Mouse (Mus musculus) forebrain, embryonic 15.5 days (tissue): ENCODE data around the gene Gm10160. TPM values are rescaled to one million over a fixed set of nuclear protein-coding genes. Genes with fewer than 3 reads are reported as not detected.
"Not testable (repeated sequence)": the region's sequence is repeated elsewhere in the genome, so short reads cannot be mapped to it uniquely, and the experiment has no call there.

Source experiments
- ATAC-seq: fragments of 200-750 bp; cut with Nextera tagmentation; replicated peaks from 2 replicates; pipeline ENCODE4 v1.8.0; 2017; ENCODE audit warnings: mild to moderate bottlenecking, moderate TSS enrichment, moderate library complexity
- H3K27ac ChIP-seq: fragments of 300-500 bp; sonication (generic); replicated peaks from 2 replicates; pipeline ENCODE4 v1.5.1; 2015; ENCODE audit warnings: mild to moderate bottlenecking, inconsistent platforms
- H3K27me3 ChIP-seq: fragments of 300-500 bp; sonication (generic); 2 replicates; pipeline ENCODE4 v1.6.1; 2015; ENCODE audit warnings: inconsistent platforms
- H3K36me3 ChIP-seq: fragments of 300-500 bp; sonication (generic); 2 replicates; pipeline ENCODE4 v1.6.1; 2015; ENCODE audit warnings: mild to moderate bottlenecking, inconsistent platforms
- H3K4me1 ChIP-seq: fragments of 300-500 bp; sonication (generic); 2 replicates; pipeline ENCODE4 v1.6.1; 2015; ENCODE audit warnings: inconsistent platforms
- H3K4me2 ChIP-seq: fragments of 300-500 bp; sonication (generic); replicated peaks from 2 replicates; pipeline ENCODE4 v1.6.1; 2015; ENCODE audit warnings: mild to moderate bottlenecking, inconsistent platforms
- H3K4me3 ChIP-seq: fragments of 300-500 bp; sonication (generic); 2 replicates; pipeline ENCODE4 v1.5.1; 2015; ENCODE audit warnings: mild to moderate bottlenecking, inconsistent platforms
- H3K9ac ChIP-seq: fragments of 300-500 bp; sonication (generic); replicated peaks from 2 replicates; pipeline ENCODE4 v1.6.1; 2015; ENCODE audit warnings: mild to moderate bottlenecking, inconsistent platforms
- H3K9me3 ChIP-seq: fragments of 300-500 bp; sonication (generic); 2 replicates; pipeline ENCODE4 v1.6.1; 2016; ENCODE audit warnings: inconsistent platforms
- WGBS: fragments of 180-500 bp; shearing (Covaris S2); methylation state at CpG from one replicate; pipeline ENCODE4 v1.1.7; 2015; ENCODE audit warnings: mixed read lengths; 5-methylcytosine and 5-hydroxymethylcytosine counted together
- polyA plus RNA-seq: library from polyadenylated mRNA; unstranded; fragments of >200 nt; fragmentation: Nextera tagmentation; extraction: Ambion mirVana; gene quantifications from 2 replicates; pipeline ENCODE4 v1.2.1, GENCODE M21; 2015

Gm10160 gene
- polyA plus RNA-seq, 1 experiment from 2014 or later, result not detected

DNA sequence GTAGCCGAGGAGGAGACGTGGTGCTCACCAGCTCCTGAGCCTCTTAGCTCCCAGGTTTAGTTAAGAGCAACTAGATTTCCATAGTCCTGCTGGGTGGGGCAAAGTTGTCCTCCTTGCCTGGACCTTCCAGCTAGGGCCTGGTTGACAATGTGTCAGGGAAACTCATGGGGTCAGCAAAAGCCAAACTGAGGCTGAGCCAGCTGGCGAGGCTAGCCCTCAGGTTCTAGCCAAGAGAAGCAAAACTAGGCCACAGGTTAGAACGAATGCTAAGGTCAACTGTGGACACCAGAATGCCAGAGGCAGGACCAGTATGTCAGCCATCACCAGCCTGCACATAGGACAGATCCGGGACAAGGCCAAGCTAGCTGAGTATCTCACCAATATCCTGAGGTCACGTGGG, 14.2 kb downstream of the Gm10160 start:
- H3K4me3 ChIP-seq, result no peak overlapping the region
- 91% methylated on average over 6 of the region's 6 CpGs for WGBS
- H3K27ac ChIP-seq, result peak overlapping the region; percentile 66; the same call in 1 of the 2 replicates
- no peak overlapping the region for H3K9ac ChIP-seq
- no peak for ATAC-seq
- H3K27me3 ChIP-seq, result no peaks in the 10 kb centered on the region
- H3K4me1 ChIP-seq, result peaks cover 13% of the 10 kb centered on the region
- H3K4me2 ChIP-seq, result no peak overlapping the region
- H3K9me3 ChIP-seq, result no peaks in the 10 kb centered on the region
- H3K36me3 ChIP-seq, result no peaks in the 10 kb centered on the region

DNA sequence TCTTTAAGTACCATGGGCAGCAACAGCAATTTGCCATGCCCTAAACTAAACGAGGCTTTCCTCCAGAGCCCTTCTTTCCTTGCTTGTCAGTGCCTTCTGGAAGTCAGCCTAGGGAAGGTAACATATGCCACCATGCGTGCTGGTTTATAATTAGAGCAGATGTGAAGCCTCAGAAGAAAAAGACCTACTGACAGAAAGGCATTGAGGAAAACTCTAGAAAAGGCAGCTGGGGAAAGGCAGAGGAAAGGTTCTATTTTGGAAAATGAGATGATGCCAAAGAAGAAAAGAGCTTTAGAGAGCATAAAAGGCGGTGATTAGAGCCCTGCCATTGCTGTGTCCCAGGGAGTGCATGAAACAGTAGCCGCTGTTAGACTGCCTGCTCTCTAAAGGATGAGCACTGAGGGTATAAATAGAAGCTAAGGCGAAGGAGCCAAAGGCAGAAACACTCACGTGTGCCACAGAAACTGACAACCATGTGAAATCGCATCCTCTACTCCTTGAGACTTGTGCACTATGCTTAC, 14.9 kb downstream of the Gm10160 start:
- 37% methylated on average over 7 of the region's 7 CpGs for WGBS
- Histone ChIP-seq H3K27ac (peak overlapping the region; percentile 66), H3K36me3 (no peaks in the 10 kb centered on the region), H3K4me3 (no peak overlapping the region), H3K4me1 (peaks cover 13% of the 10 kb centered on the region), H3K27me3 (no peaks in the 10 kb centered on the region), H3K4me2 (no peak overlapping the region), H3K9me3 (no peaks in the 10 kb centered on the region), H3K9ac (no peak overlapping the region)
- peak; percentile 70; the same call in 1 of the 2 replicates for ATAC-seq

DNA sequence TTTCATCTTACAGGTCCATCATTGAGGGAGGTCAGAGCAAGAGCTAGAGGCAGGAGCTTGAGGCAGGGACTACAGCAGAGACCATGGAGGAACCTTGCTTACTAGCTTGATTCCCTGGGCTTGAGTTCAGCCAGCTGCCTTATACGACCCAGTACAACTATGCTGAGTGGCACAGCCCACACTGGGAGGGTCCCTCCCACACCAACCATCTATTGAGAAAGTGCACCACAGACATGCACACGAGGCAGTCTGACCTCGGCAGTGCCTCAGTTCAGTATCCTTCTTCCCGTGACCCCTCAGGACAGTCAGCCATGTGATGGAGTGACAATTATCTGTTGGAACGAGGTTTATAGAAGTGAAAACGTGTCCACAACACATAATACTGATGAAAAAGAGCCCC, 15.8 kb downstream of the Gm10160 start:
- peaks cover 13% of the 10 kb centered on the region for H3K4me1 ChIP-seq
- ATAC-seq, result no peak
- no peaks in the 10 kb centered on the region for H3K9me3 ChIP-seq
- H3K4me2 ChIP-seq, result no peak overlapping the region
- no peak overlapping the region for H3K27ac ChIP-seq
- WGBS, result 60% methylated on average over 6 of the region's 6 CpGs
- no peaks in the 10 kb centered on the region for H3K27me3 ChIP-seq
- no peak overlapping the region for H3K9ac ChIP-seq
- no peak overlapping the region for H3K4me3 ChIP-seq
- H3K36me3 ChIP-seq, result no peaks in the 10 kb centered on the region

DNA sequence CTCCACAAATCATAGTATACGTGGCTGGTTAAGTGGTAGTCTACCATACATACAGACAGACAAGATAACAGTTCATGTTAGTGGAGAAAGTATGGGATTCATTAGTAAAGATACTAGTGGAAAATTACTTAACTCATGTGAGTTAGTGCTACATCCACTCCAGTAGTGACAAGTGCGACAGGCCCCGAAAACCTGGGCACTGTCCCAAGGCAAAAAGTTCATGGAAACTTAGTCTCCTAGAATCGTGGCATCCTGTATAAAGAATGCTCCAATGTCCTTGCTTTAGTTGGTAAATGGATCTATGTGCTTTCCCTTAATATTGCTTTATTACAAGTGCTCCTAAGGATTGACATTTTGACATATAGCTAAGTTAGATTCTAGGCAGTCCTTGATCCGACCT, 17.8 kb downstream of the Gm10160 start:
- WGBS, result 89% methylated on average over 5 of the region's 5 CpGs

DNA sequence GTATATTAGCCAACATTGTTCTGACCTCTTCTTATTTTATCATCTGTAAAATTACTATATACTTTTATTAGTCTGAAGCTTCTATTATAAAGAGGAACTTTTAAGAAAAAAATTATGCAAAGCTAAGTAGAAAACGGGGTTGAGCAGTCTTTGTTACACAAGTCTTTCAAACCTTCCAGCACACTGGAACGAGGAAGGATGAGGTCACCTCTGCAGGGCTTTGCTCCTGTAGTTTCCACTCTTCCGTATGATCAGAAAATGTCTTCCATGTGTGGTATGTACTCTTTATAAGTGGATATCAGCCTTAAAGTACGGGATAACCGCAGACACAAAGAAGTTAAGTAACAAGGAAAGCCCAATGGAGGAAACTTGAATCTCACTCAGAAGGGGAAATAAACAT, 20.2 kb downstream of the Gm10160 start:
- no peak overlapping the region for H3K27ac ChIP-seq
- no peaks in the 10 kb centered on the region for H3K36me3 ChIP-seq
- H3K4me2 ChIP-seq, result no peak overlapping the region
- 84% methylated on average over 5 of the region's 5 CpGs for WGBS
- ATAC-seq, result no peak
- no peaks in the 10 kb centered on the region for H3K9me3 ChIP-seq
- H3K9ac ChIP-seq, result no peak overlapping the region
- no peaks in the 10 kb centered on the region for H3K27me3 ChIP-seq
- H3K4me3 ChIP-seq, result no peak overlapping the region
- H3K4me1 ChIP-seq, result peaks cover 2% of the 10 kb centered on the region

More for the DNA sequence above, 17.8 kb downstream of the Gm10160 start:
- H3K9ac ChIP-seq, H3K9me3 ChIP-seq, H3K36me3 ChIP-seq, ATAC-seq, H3K4me3 ChIP-seq, H3K27ac ChIP-seq, H3K27me3 ChIP-seq, H3K4me2 ChIP-seq: not testable (repeated sequence)
- peaks cover 13% of the 10 kb centered on the region for H3K4me1 ChIP-seq

DNA sequence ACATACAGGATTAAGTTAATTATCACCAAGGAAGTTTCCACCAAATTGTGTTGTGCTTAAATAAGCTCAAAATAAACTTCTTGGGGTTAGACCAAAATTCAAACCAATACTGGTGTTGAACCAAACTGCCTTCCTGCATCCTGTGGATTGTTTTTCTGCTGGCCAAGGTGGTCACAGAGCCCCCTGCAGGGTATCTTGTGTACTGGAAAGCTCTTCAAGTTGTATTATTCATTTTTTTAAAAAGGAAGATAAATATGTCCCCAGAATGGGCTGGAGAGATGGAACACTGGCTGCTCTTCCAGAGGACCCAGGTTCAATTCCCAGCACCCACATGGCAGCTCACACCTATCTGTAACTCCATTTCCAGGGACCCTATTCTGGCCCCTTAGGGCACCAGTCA, 20.7 kb downstream of the Gm10160 start:
- Histone ChIP-seq H3K4me3 (no peak overlapping the region), H3K27ac (no peak overlapping the region), H3K9ac (no peak overlapping the region), H3K27me3 (no peaks in the 10 kb centered on the region), H3K36me3 (no peaks in the 10 kb centered on the region), H3K4me2 (no peak overlapping the region), H3K4me1 (peaks cover 3% of the 10 kb centered on the region), H3K9me3 (no peaks in the 10 kb centered on the region)
- ATAC-seq, result no peak

DNA sequence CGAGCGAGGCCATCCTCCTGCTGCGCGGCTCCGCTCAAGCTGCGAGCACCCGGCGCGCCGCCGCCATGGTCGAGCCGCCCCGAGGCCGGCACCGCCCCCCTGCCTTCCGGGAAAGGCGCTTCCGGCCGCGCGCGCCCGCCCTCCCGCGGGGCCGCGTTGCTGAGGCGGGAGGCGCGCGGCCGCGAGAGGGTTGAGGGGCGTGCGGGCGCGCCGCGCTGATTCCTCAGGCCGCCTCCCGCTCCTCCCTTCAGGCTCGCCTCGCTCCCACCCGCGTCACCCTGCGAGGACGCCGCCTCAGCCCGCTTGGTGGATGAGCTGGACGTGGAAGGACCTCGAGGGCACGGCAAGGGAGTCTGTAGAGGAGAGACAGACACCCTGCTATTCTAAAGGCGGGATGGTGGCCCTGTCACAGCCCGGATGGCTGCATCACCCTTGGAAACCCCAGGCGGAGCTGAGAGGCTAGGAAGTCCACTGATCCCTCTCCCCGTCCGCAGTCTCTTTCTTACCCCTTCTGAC, 26.2 kb downstream of the Gm10160 start, which contains the start of gene Btbd1:
TSS of gene Btbd1 (minus strand) at position 53 of the 516 bp plus-strand sequence.
- Histone ChIP-seq H3K9me3 (no peaks in the 10 kb centered on the region), H3K9ac (peak within 1 kb of the TSS; percentile 80), H3K4me3 (peak within 1 kb of the TSS; percentile 70), H3K4me1 (peaks cover 43% of the 10 kb centered on the region), H3K27ac (peak within 1 kb of the TSS; percentile 95), H3K4me2 (peak within 1 kb of the TSS; percentile 66), H3K36me3 (no peaks in the 10 kb centered on the region), H3K27me3 (no peaks in the 10 kb centered on the region)
- WGBS, result under 1% methylated on average over 47 of the region's 58 CpGs
- ATAC-seq, result peak; percentile 94

DNA sequence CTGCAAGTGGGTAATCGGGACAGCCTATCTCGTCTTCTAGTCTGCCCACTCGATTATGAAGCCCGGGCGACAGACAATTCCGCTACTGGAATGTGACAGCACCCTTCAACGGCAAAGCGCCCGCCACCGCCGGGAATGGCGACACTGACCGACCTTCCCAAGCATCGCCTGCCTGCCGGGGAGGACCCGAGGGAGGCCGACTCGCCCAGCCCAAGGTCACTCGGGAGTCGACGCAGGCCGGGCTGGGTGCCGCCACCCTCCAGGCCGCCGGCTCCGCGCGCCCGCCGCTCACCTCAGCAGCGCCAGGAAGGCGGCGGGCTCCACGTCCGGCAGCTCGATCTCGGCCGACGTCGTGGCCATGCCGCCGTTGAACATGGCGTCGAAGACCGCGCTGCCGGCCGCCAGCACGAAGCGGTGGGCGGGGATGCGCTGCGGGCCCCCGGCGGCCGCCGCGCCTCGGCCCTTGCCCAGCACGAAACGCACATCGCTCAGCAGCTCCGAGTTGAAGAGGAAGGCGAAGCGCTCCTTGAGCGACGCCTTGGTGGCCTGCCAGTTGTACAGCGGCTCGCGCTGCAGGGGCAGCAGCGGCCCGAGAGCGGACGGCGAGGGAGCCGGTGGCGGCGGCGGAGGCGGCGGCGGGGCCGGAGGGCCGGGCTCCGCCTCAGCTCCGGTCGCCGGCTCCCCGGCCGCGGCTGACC, 26.8 kb downstream of the Gm10160 start:
- Histone ChIP-seq H3K4me2 (peak overlapping the region; percentile 66), H3K27ac (peak overlapping the region; percentile 95), H3K9me3 (no peaks in the 10 kb centered on the region), H3K4me1 (peaks cover 43% of the 10 kb centered on the region), H3K36me3 (no peaks in the 10 kb centered on the region), H3K9ac (peak overlapping the region; percentile 80), H3K27me3 (no peaks in the 10 kb centered on the region), H3K4me3 (peak overlapping the region; percentile 70)
- peak; percentile 82 for ATAC-seq
- WGBS, result under 1% methylated on average over 83 of the region's 91 CpGs

DNA sequence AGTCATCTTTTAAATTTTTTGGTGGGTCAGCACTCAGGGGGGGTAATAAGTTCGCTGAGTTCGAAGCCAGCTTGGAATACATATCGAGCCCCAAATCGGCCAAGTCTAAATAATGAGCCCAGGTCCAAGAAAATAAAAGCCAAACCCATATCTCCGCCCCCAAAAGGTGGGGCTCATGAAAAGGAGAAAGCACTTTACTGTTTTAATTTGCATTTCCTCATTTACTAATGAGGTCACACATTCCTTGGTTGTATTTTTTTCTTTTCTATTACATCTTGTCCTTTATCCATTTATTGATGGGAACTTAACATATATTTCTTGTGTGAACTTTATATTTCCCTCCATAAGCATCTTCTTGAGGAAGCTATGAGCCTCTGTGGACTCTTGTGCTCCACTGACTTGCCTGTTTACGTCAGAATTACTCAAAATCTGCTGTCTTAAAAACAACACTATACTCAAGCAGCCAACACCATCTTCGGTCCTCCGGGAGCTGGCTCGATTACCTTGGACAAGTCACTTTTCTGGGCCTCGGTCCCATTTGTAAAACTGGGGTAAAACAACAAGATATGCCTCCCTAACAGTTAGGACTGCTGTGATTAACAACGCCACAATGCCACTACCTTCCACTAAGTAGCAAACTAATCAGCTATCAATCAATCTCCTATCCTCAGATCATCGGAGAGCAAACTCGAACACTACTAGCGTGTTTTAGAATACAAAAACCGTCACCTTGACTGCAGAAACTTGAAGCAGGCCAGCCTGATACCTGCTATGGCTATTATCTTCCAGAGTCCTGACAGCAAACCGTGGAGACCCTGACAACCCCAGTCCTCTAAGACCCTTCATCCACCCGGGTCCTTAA, 27.6 kb downstream of the Gm10160 start:
- no peak for ATAC-seq
- peak overlapping the region; percentile 95 for H3K27ac ChIP-seq
- H3K36me3 ChIP-seq, result no peaks in the 10 kb centered on the region

DNA sequence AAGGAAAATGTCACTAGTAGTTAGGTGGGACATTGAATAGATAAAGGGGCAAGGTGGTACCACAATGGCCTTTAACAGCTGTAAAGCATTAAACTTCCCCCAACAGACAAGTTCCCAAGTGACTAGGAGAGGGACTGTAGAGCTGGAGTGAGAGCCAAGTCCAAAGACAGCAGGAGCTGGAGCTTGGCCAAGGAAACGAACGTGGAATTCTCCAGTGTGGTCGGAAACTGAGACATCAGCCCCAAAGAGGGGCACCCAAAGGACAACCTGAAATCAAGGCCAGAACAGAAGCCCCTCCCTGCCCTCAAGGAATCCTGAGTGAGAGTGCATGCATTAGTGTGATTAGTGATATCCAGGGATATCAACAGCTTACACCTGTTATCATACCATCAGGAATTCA, 30.2 kb downstream of the Gm10160 start:
- Histone ChIP-seq H3K9me3 (no peaks in the 10 kb centered on the region), H3K27ac (no peak overlapping the region), H3K4me3 (no peak overlapping the region), H3K36me3 (no peaks in the 10 kb centered on the region), H3K4me2 (no peak overlapping the region; the same call in 1 of the 2 replicates), H3K4me1 (peaks cover 43% of the 10 kb centered on the region), H3K9ac (no peak overlapping the region), H3K27me3 (no peaks in the 10 kb centered on the region)
- no peak for ATAC-seq
- 13% methylated on average over 3 of the region's 3 CpGs for WGBS

More for the DNA sequence above, 27.6 kb downstream of the Gm10160 start:
- peak overlapping the region; percentile 70 for H3K4me3 ChIP-seq
- peak overlapping the region; percentile 80 for H3K9ac ChIP-seq
- H3K9me3 ChIP-seq, result no peaks in the 10 kb centered on the region
- 11% methylated on average over 17 of the region's 17 CpGs for WGBS
- H3K4me2 ChIP-seq, result peak overlapping the region; percentile 66
- H3K27me3 ChIP-seq, result no peaks in the 10 kb centered on the region
- H3K4me1 ChIP-seq, result peaks cover 43% of the 10 kb centered on the region

DNA sequence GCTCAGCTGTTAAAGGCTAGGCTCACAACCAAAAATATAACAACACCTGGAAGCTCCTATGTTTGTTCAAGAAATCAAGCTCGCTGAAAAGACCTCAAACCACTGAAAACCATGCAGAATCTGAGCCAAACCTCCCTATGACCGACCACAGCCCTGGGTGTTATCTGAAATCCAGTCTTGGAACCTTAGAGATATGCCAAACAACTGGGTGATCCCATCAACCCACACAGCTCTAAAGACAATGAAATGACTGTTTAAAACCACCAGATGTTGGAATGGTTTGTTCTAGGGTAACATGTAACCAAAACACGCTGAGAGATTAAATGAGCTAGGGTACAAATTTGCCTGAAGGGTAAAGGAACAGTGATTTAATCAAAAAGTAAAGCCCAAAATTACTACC, 30.7 kb downstream of the Gm10160 start:
- Histone ChIP-seq H3K9me3 (no peaks in the 10 kb centered on the region), H3K4me1 (peaks cover 40% of the 10 kb centered on the region), H3K27me3 (no peaks in the 10 kb centered on the region), H3K4me2 (no peak overlapping the region), H3K27ac (no peak overlapping the region), H3K4me3 (no peak overlapping the region), H3K9ac (no peak overlapping the region), H3K36me3 (no peaks in the 10 kb centered on the region)
- ATAC-seq, result no peak
- WGBS, result 82% methylated on average over 3 of the region's 3 CpGs

DNA sequence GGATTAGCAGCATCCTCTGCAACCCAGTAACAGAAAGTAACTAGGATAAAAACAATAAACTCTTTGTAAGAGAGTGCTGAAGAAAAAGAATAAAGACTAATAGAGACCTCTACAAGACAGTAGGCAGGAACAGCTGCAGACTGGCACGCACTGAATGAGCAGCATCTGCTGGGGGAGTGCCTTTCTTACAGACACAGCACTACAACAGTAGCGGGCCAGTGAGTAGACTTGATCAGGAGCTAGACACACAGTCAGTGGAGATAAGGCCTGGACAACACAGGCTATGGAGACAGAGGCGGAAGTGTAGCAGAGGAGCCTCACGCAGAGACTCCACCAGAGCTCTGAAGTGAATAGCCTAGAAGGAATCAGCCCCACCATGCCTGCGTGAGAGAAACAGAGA, 49.5 kb downstream of the Gm10160 start:
- H3K27ac ChIP-seq, result peak overlapping the region; percentile 55
- ATAC-seq, result no peak

More for the DNA sequence above, 49.5 kb downstream of the Gm10160 start:
- Histone ChIP-seq H3K27me3 (no peaks in the 10 kb centered on the region), H3K4me2 (no peak overlapping the region), H3K36me3 (peaks cover 2% of the 10 kb centered on the region; the same call in 1 of the 2 replicates), H3K4me3 (no peak overlapping the region), H3K4me1 (peaks cover 4% of the 10 kb centered on the region; the same call in 1 of the 2 replicates), H3K9ac (no peak overlapping the region), H3K9me3 (no peaks in the 10 kb centered on the region)
- WGBS, result 62% methylated on average over 5 of the region's 5 CpGs
